Mouse (Mus musculus) regulatory T cell (primary cell): ENCODE measurements around the gene Gfod2.

Experiments used
- in situ Hi-C: fragments of 300-600 bp; cut with MboI, MseI; formaldehyde crosslinking; loops from one replicate; pipeline ENCODE4 v1.15.1; 2025; ENCODE audit warnings: high pct_unique_total_duplicates

Gfod2 gene

DNA sequence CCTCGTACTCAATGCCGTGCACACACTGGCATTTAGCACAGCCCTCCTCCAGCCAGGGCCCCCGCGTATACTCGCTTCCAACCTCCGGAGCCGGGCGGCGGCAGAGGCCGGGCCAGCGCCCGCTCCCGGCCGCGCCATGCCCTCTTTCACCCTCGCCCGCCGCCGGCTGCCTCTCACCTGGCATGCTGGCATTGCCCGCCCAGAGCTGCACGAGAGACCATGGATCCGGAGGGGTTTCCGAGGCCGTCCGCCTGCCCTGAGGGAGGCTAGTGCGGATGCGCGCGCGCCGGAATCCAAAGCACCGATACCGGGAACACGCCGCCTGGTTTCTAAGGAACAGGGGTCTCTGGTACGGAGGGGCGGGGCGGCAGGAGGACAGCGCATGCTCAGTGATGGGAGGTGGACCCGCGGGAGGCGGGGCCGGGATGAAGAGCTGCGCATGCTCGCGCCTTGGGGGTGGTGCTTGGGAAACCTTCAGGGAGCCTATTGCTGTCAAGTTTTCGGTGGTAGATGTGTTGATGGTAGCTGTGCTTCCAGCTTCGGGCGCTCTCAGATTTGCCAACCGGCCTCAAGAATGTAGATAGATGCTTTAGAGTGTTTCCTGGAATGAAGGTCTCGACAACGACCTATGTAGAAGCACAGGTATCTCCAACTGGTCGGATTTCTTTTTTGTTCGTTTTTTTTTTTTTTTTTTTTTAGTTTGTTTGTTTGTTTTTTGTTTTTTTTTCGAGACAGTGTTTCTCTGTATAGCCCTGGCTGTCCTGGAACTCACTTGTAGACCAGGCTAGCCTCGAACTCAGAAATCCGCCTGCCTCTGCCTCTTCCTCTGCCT is at the start of gene Gfod2:
Gene Gfod2, minus strand, starts transcription at position 388 of the 832 bp plus-strand sequence.
- in situ Hi-C loops = no loop called here

DNA sequence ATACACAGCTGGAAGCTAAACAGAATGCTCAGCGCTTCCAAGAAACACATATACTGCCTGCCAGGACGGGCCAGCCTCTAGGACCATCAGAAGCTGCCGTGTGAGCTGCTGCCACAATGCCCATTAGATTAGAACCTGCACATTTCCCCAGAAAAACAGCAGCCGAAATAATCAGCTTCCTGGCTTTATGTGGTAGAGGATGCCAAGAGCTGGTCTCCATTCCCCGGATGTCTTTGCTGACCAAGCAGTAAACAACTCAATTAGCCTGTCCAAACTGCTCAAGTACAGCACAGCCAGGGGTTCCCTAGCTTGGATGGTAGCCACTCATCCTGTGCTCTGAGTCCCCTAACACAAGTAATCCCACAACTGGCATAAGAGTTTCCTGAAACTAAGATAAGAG is 49.3 kb upstream of the Gfod2 start:
- in situ Hi-C loops = no loop called here

DNA sequence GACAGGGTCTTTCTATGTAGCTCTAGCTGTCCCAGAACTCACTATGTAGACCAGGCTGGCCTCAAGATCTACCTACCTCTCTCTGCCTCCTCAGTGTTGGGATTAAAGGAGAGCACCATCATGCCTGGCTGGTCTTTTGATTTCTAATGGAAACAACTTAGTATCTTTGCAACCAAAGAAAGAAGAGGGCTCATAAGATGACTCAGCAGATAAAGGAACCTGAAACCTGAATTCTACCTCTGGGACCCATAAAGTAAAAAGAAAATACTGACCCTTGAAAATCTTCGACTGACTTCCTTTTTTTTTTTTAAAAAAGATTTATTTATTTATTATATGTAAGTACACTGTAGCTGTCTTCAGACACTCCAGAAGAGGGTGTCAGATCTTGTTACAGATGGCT is 47.5 kb upstream of the Gfod2 start:
- in situ Hi-C loops = no loop called here

DNA sequence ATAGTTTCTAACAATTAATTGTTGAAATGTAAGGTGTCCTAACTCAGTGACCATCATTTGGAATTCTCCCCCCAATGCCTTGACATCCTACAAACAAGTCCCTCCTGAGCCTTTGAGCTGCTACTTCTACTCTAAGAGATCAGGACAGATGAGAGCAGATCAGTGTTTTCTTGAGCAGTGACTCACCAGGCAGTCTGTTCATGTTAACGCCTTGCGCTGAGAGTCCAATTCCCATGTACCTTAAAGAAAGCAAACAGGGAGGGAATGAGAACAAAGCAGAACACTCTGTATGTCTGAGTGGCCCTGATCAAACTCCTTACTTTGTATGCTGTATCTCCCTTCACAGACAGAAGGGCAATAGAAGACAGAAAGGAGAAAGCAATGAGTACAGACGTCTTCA is 46.9 kb upstream of the Gfod2 start:
- in situ Hi-C loops = no loop called here

DNA sequence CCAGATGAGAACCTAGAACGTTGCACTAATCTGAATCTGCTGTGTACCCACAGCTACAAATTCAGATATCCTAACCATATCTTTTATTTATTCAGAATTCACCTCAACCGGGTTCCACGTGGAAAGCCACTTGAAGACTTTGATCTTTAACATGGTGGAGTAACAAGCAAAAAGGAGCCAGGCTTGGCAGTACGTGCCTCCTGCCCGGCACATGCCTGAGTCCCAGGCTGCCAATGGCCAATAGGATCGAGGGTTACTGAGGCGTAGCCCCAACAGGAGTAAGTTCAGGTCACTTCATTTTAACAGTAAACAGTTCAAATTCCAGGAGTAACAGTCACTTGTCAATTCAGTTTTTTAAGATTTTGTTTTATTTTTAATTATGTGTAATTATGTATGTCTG is 46.3 kb upstream of the Gfod2 start:
- in situ Hi-C loops = no loop called here

DNA sequence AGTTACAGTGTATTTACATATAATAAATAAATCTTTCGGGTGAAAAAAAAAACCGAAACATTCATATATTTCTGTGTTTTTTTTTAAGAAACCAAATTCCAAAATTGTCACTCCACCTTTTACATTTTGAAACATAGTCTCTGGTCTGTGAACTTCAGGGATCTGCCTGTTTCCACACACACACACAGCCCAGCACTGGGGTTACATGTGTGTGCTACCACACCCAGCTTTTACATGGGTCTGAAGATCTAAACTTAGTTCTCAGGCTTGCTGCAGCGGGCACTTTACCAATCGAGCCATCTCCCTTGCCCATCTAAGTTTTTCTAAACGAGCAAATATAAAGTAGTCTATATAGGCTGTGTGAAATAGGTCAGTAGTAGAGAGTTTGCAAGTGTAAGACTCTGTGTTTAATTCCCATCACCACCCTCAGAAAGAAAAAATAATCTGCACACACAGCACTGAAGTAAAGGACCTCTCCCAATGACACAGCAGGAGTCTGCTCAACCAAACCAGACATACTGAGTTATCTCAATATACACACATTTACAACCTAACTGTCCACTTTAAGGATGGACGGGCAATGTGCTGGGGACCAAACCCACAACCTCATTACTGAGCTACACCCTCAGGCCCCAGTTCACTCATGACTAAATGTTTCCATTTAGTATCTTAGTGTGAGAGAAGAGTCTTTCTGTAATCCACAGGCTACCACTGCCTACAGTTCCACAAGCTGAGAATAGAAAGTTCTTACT is 42.9 kb upstream of the Gfod2 start:
- in situ Hi-C loops = no loop called here

DNA sequence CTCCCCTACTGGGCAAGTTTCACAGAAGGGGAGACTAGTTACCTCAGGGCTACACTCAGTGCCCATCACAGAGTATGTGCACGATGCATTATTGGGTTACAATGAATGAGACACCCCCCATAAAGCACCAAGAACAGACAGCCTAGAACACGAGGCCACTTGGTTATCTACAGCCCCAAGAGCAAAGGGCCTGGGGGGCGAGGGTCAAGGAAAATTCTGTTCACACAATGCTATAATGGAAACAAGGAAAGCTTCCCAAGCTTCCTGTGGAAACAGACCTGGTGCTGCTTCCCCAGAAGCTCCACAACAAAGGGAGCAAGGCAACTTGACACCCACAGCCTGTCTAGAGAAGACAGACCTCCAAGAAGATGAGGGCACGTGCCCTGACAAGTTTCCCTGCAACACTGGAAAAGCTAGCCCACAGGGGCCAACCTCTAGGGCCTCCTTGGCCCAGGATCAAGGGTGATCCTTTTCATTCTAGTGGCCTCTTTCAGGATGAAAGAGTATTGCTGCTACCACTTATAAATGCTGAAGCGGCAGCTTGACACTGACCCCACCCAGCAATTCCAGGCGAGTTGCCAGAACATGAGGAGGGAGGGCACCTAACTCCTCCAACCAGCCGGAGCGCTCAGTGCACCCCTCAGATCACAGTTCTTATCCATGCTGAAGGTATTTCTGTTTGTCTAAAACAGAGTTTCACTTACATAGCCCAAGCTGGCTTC is 40.8 kb upstream of the Gfod2 start:
- in situ Hi-C loops = loop anchor here (10.0 kb wide), 1 partner anchor 214 kb away; no protein-coding TSS in a partner anchor

DNA sequence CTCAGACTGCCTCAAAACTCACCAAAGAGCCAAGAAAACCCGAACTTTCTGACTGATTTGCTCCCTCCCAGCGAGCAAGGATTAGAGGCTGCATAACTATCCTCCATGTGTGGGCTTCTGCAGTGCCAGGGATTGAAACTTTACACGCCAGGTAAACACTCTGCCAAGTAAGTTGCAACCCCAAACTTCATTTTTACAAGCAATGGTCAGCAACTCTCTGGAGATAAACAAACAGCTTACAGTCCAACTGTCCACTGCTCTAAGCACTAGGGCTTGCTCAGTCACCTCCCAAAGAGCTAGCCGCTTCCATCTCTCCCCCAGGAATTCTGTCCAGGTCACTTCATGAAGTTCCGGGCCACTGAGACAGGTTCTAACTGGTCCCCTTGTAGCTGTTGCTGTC is 39.9 kb upstream of the Gfod2 start:
- in situ Hi-C loops = loop anchor here (10.0 kb wide), 1 partner anchor 214 kb away; no protein-coding TSS in a partner anchor

DNA sequence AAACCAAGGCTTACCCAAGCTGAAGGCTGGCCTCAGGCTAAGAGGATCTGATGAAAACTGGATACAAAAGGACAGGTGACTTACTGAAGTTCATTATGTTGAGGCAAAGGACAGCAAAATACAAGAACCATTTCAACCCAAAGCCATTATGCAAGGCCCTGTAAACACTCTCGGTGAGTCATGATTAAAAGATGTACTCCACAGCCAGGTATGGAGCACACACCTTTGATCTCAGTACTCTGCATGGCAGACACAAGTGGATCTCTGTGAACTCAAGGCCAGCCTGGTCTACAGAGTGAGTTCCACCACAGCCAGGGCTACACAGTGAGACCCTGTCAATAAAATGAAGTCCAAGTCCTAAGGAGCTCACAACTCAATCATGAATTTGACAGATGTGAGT is 37.3 kb upstream of the Gfod2 start:
- in situ Hi-C loops = loop anchor here (10.0 kb wide), 1 partner anchor 211 kb away; no protein-coding TSS in a partner anchor

DNA sequence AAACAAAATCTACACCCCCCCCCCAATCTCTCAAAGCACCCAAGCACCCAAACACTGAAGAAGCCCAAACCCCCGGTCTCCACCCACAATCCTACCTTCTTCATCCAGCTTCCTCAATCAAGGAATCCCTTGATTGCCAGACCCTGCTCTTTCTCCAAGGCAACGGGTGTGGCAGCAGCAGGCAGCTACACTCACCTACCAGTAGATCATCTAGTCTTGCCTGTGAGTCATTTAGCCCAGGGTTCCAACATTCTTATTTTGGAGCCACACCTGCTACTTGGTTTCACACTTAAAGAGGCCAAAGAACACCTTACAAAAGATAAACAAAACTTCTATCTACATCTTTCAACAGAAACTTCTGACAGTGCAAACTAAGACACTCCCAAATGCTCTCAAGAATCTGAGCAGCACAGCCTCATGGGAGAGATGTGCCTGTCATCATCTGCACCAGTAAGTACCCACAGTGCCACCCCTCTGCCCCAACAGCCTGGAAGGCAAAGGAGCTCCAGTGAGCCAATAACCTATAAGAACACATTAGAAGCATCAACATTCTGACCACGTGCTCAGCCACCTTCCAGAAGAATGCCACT is 35.6 kb upstream of the Gfod2 start:
- in situ Hi-C loops = loop anchor here (10.0 kb wide), 1 partner anchor 209 kb away; no protein-coding TSS in a partner anchor

DNA sequence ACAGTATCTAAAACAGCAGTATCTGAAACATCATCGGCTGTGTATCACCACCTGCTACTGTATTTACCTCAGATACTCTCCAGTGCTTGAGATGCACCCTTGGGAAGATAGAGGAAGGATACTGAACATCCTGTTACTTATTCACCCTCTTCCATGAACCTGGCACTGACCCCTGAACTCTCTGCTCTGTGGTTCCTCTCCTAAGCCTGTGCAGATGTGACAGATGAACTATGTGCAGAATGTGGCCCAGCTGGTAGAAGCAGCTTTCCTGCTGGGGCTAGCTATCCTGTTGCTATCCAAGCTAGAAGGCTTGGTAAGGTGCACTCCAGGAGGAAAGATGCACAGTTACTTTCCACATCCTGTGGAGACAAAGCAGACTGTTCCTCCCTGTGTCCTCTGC is 34.9 kb upstream of the Gfod2 start:
- in situ Hi-C loops = loop anchor here (10.0 kb wide), 1 partner anchor 209 kb away; no protein-coding TSS in a partner anchor

DNA sequence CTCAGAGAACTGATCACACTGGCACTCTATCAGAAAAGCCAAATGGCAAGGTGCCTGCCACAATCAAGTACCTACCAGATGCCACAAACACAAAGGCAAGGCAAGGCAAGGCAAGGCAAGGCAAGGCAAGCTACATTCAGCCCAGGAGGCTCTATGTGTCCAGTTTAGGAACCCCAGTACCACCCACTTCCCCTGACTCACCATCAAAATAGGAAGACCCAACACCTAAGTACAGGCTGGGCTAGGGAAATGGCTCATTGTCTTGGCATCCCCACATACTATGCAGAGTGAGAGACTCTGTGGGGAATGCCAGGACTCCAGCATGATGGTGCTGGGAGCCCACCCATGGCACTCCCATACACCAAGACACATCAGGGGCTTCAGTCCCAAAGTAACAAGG is 31.2 kb upstream of the Gfod2 start:
- in situ Hi-C loops = loop anchor here (10.0 kb wide), 1 partner anchor 205 kb away; no protein-coding TSS in a partner anchor

DNA sequence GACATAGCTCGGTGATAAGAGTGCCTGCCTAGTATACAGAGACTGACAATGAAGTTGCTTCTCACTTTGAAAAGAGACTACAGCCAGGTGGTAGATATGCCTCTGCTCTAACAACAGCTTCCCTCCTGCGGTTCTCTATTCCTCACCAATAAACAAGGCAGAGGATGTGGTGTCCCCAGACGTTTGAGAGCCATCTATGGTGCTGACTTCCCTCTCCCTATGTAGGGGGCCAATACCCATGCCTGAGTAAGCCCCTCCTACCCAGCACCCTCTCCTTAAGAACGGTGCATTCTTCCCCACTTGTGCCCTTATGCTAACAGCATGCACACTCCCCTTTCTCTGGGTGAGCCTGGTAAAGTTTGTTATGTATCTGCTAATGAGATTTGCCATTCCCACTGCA is 30.5 kb upstream of the Gfod2 start:
- in situ Hi-C loops = no loop called here

DNA sequence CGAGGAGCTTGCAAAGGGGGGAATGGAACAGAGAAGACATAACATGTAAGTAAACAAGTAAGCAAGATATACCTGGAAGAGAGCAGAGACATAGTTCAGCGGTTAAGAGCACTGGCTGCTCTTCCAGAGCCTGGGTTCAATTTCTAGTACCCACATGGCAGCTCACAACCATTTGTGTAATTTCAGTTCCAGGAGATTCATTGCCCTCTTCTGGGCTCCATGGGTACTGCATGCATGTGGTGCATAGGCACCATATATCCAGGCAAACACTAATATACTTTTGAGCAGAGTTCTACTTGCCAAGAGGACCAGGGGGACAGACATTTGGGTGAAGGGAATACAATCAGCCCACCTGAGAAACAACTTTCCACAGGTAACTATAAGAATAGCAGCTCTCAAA is 29.8 kb upstream of the Gfod2 start:
- in situ Hi-C loops = no loop called here

DNA sequence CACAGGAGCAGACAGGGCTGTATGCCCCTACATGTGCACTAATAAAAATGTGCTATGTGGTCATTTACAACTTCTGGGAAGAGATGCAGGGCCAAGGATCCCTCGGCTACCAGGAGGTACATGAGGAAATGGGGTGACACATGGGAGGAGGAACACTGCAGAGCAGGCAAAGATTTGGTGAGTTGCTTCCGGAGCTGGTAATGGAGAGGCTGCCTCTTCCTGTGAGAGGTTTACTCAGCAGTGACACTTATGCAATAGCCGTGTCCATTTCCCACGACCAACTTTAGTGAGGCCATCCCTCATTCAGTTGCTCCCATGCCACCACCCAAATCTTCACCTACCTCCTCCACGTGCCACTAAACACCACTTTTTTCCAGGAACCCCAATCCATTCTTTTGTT is 21.8 kb upstream of the Gfod2 start:
- in situ Hi-C loops = loop anchor here (5.0 kb wide), 1 partner anchor 58 kb away; no protein-coding TSS in a partner anchor

DNA sequence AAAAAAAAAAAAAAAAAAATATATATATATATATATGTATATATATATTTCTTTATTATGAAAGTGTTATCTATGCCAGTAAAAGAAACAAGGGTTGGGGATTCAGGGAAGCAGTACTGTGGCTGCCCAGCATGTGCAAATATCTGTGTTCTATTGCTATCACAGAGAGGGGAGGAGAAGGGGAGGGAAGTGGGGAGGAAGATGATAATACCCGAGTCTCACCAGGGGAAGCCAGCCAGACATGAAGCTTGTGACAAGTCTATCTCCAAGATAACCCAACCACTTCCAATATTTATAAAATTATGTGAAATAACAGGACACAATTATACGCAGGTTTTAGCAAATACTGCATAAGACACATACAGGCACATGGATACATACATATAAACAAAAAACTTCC is 19.4 kb upstream of the Gfod2 start:
- in situ Hi-C loops = no loop called here

DNA sequence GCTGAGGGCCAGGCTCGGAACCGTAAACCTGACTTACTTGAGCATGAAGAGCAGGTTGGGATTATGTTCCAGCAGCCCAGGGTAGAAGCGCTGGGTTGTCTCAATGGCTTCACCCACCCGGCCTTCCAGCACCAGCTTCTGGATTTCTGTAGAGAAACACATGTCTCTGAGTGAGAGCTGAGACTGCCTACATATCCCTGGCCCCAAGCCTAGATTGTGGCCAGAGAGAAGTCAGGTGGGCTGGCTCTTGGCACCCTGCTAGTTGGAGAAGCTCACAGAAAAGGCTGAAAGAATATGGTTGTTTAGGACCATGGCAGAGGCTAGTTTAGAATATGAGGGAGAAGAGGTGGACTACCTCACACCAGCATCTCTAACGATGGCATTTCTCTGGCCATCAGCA is 16.0 kb upstream of the Gfod2 start:
- in situ Hi-C loops = no loop called here

DNA sequence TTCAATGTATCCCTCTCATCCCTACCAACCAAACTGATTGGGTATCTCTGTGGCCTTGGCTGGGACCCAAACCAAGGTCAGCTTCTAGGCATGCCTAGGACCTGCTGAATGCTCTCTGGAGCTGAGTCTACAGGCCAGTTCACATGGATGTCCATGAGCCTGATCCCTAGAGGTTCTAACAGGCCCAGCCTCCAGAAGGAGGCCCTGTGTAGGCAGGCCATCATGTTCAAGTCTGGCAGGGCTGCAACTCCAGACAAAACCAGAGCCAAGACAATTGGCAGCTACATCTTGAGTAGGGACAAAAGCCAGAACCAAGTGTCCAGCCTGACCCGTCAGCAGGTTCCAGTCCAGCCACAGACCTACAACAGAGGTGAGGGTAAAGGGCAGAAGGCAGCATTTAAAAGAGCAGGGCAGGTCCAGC is 15.0 kb upstream of the Gfod2 start:
- in situ Hi-C loops = no loop called here

DNA sequence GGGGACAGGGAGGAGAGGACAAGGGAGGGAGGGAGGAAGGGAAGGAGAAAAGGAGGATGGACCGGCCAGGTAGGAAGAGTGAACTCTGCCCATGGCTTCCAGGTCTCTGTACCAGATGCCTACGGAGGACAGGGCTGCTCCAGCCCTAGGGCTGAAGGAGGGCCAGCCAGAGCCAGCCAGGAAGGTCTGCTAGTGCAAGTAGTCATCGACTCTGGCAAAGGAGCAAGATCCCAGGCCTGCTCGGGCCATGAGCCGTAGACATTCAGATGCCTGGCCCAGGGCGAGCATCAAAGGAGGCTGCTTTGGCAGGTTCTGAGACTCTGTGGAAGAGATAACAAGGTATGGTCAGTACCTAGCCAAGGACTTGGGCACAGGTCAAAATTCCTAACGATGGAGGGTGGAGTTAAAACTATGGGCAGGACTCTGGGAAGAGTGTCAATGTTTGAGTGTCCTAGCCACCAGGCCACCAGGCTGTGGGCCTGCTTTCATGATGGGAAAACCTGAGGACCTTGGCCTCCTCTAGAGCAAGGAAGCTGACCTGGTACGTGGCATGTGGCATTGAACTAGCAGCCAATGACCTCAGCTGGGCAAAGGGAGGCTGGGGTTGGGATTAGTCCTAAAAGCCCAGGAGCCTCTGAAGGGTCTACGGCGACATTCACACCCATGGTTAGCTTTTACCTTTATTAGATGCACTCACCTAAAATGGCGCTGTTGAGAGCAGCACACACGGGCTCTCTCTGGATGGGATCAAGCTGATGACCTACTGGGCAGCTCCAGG is 13.1 kb upstream of the Gfod2 start:
- in situ Hi-C loops = no loop called here

DNA sequence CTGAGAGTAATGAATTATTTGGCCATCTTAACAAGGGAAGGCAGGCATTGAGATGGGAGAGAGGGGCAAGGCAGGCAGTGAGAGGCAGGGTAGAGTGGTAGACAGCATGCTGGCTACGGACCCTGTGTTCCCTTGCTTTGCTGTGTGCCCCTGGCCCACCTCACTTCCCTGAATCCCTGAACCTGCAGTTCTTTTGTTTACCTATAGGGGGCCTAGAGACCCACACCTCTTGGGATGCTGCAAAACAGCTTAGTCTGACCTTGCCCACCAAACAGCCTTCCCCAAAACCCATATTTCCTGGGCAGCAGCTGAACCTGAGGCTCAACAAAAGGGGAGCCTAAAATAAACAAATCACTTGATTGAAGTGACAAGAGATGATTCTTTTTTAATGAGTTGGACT is 12.1 kb upstream of the Gfod2 start:
- in situ Hi-C loops = no loop called here
